8 mouse cellular contexts compared by ENCODE assay signal in the genomic region with DNA sequence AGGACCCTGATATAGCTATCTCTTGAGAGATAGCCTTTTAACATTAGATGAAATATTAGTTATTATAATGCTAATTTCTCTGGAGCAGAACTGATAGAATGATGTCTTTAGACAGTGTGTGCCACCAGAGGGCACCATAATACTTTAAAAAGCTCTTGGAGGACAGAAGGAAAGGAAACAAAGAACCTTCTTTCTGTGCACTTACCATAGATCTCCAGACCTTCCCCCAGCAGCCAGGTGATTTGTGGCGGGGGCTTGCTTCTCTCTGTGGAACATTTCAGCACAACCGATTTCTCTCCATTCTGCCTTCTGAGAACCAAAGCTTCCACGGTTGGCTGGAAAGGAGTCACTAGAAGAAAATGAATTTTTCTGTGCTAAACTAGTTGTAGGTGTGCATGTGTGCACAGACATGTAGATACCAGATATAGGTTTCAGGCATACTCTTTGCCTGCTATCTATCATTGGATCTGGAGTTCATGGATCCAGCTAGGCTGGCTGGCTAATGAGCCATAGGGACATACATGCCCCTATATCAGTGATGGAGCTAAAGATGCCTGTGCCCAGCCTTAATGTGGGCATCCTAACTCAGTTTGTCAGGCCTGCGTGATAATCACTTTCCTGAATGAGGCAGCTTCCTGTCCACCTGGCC. TPM values are rescaled to one million over a fixed set of nuclear protein-coding genes. Genes with fewer than 3 reads are reported as not detected.
DNase-seq lines count a peak whose midpoint lies in the region; ATAC-seq and TF ChIP-seq lines count a peak whose summit lies in the region.

No protein-coding gene starts in this region.

- H3K9me3 ChIP-seq in forebrain, embryonic 16.5 days (ENCODE audit: control insufficient read depth, low read length): no peaks in the 10 kb centered on the region
- H3K9me3 ChIP-seq in hindbrain, postnatal 0 days (ENCODE audit: low read length): no peaks in the 10 kb centered on the region

- 40% methylated on average over 4 of the region's 4 CpGs for WGBS in forebrain, embryonic 16.5 days
- 37% methylated on average over 4 of the region's 4 CpGs for WGBS in hindbrain, postnatal 0 days

- no peaks in the 10 kb centered on the region for H3K36me3 ChIP-seq in forebrain, embryonic 16.5 days (ENCODE audit: control insufficient read depth, insufficient read depth)
- no peaks in the 10 kb centered on the region for H3K36me3 ChIP-seq in hindbrain, postnatal 0 days (ENCODE audit: insufficient read depth, low read length)

- H3K27me3 ChIP-seq in forebrain, embryonic 16.5 days (replicated peaks; ENCODE audit: control insufficient read depth, insufficient read depth, low read length): no peaks in the 10 kb centered on the region
- no peaks in the 10 kb centered on the region for H3K27me3 ChIP-seq in hindbrain, postnatal 0 days (ENCODE audit: insufficient read depth, low read length)

- H3K27ac ChIP-seq in forebrain, embryonic 16.5 days (ENCODE audit: low read length): no peak overlapping the region
- H3K27ac ChIP-seq in hindbrain, postnatal 0 days: 0 out of 2 replicates have a peak overlapping the region, but pooled peaks have one; percentile 2

- H3K4me2 ChIP-seq in forebrain, embryonic 16.5 days (ENCODE audit: low read length): no peak overlapping the region
- no peak overlapping the region for H3K4me2 ChIP-seq in hindbrain, postnatal 0 days (ENCODE audit: low read depth, low read length)

- peak; percentile 14 to 15 for DNase-seq in urinary bladder, postnatal 36 days (ENCODE audit: low spot score in 2 of 2)
- no peak for DNase-seq in urinary bladder, adult 2 months (ENCODE audit: low spot score)
- peak; percentile 53 for DNase-seq in c-Kit-positive CD71-positive TER-119-positive erythroid progenitor cells, embryonic 14.5 days (ENCODE audit: low spot score)
- peak; percentile 89 for DNase-seq in hindbrain, postnatal 0 days (ENCODE audit: low spot score)
- peak; percentile 29 to 51 for DNase-seq in left cerebral cortex, postnatal 36 days (ENCODE audit: low spot score in 2 of 2)
- DNase-seq in natural killer cell, adult 2 months (ENCODE audit: low spot score in 2 of 2): peak; percentile 36 to 55
- DNase-seq in thymus, postnatal 4 days: peak; percentile 63

- H3K4me1 ChIP-seq in forebrain, embryonic 16.5 days (replicated peaks; ENCODE audit: control insufficient read depth, insufficient read depth, low read length): peaks cover 5% of the 10 kb centered on the region; the same call in 1 of the 2 replicates
- no peaks in the 10 kb centered on the region for H3K4me1 ChIP-seq in hindbrain, postnatal 0 days (ENCODE audit: insufficient read depth, low read length)

- H3K9ac ChIP-seq in forebrain, embryonic 16.5 days (replicated peaks; ENCODE audit: low read depth, low read length): peak overlapping the region; percentile 28; the same call in 1 of the 2 replicates
- no peak overlapping the region for H3K9ac ChIP-seq in hindbrain, postnatal 0 days (replicated peaks; ENCODE audit: low read length)

- intact Hi-C loops in left cerebral cortex, postnatal 36 days (cut with DNase I): loop anchor here (2.0 to 5.0 kb wide), 3 partner anchors 37 to 201 kb away; no protein-coding TSS in a partner anchor

- TF ChIP-seq CTCF in hindbrain, postnatal 0 days (IDR thresholded peaks at IDR 0.05; ENCODE audit: low read depth): peak; percentile 74

- H3K4me3 ChIP-seq in forebrain, embryonic 16.5 days (replicated peaks; ENCODE audit: low read length): no peak overlapping the region
- no peak overlapping the region for H3K4me3 ChIP-seq in hindbrain, postnatal 0 days (ENCODE audit: low read length)

- peak; percentile 78 for ATAC-seq in forebrain, embryonic 16.5 days
- peak; percentile 79 for ATAC-seq in hindbrain, postnatal 0 days

RNA-seq across cellular contexts. Expression of a gene that starts 14.4 kb away (rescaled TPM):
- 0.08 and 0.10 TPM in 2 replicates for polyA plus RNA-seq in urinary bladder, adult 2 months (2012; rRNA removed)
- polyA plus RNA-seq in forebrain, embryonic 16.5 days (2015; fragmentation: Nextera tagmentation; extraction: Ambion mirVana): 0.17 TPM in 1 of 2 replicates, not detected in the other
- 0.04 and 0.42 TPM in 2 replicates for total RNA-seq in hindbrain, postnatal 0 days (2014; rRNA removed)
- polyA plus RNA-seq in hindbrain, postnatal 0 days (2015; fragmentation: Nextera tagmentation; extraction: Ambion mirVana): 0.21 and 0.52 TPM in 2 replicates
- under 1 TPM; 0.10 to 0.29 TPM for total RNA-seq in left cerebral cortex, postnatal 36 days (2021)

RNA-seq across cellular contexts. Expression of a gene that starts 26.1 kb away (rescaled TPM):
- not detected in 2 replicates for polyA plus RNA-seq in urinary bladder, adult 2 months (2012; rRNA removed)
- 0.15 and 0.20 TPM in 2 replicates for polyA plus RNA-seq in forebrain, embryonic 16.5 days (2015; fragmentation: Nextera tagmentation; extraction: Ambion mirVana)
- total RNA-seq in hindbrain, postnatal 0 days (2014; rRNA removed): 0.90 and 0.99 TPM in 2 replicates
- polyA plus RNA-seq in hindbrain, postnatal 0 days (2015; fragmentation: Nextera tagmentation; extraction: Ambion mirVana): 1.1 and 1.8 TPM in 2 replicates
- total RNA-seq in left cerebral cortex, postnatal 36 days (2021): 1 to 10 TPM in 1 of 2 experiments, under 1 TPM in 1; 0.57 to 1.6 TPM
